In genomic region chr4:31052077-31052677, GRCm38 (mm10) we compare ENCODE assay signal across 15 mouse cellular contexts.
DNase-seq lines count a peak whose midpoint lies in the region; ATAC-seq lines count a peak whose summit lies in the region.
"Had no signal": no experiment of that assay in that cellular context is flagged by ENCODE, and none has a peak within 500 bp of the region (broad histone marks: within the 10 kb centered on the region; RNA-seq: fewer than 3 reads in every experiment).

No protein-coding gene starts in this region.

- 39% methylated on average over 6 of the region's 6 CpGs for WGBS in hindbrain, embryonic 12.5 days
- WGBS in midbrain, embryonic 15.5 days: 22% methylated on average over 6 of the region's 6 CpGs
- 72% methylated on average over 6 of the region's 6 CpGs for WGBS in kidney, embryonic 15.5 days

- no peak overlapping the region for H3K9ac ChIP-seq in hindbrain, embryonic 12.5 days
- no peak overlapping the region for H3K9ac ChIP-seq in midbrain, embryonic 15.5 days
- H3K9ac ChIP-seq in kidney, embryonic 15.5 days: no peak overlapping the region
- H3K9ac ChIP-seq: liver, embryonic 13.5 days had no signal

- DNase-seq in right cerebral cortex, postnatal 10 days (ENCODE audit: low spot score in 2 of 2): peak; percentile 30 to 33
- DNase-seq in right cerebral cortex, adult 2 months (ENCODE audit: low spot score in 2 of 2): no peak
- DNase-seq in left cerebral cortex, postnatal 36 days (ENCODE audit: low spot score in 2 of 2): no peak
- DNase-seq in urinary bladder, postnatal 25 days (ENCODE audit: low spot score): no peak
- DNase-seq: adrenal gland, adult 8-10 months; heart, adult 2 months; liver, embryonic 13.5 days; lung, postnatal 14 days; right cerebral cortex, postnatal 14 days; thymus, postnatal 36 days had no signal

- intact Hi-C loops in left cerebral cortex, postnatal 36 days (cut with DNase I): no loop called here

- H3K4me1 ChIP-seq in hindbrain, embryonic 12.5 days: peaks cover 3% of the 10 kb centered on the region; the same call in 1 of the 2 replicates
- 0 out of 2 replicates have a peak, but pooled peaks cover 11% of the 10 kb centered on the region for H3K4me1 ChIP-seq in midbrain, embryonic 15.5 days
- no peaks in the 10 kb centered on the region for H3K4me1 ChIP-seq in kidney, embryonic 15.5 days
- H3K4me1 ChIP-seq: liver, embryonic 13.5 days had no signal

- no peaks in the 10 kb centered on the region for H3K36me3 ChIP-seq in hindbrain, embryonic 12.5 days
- H3K36me3 ChIP-seq in midbrain, embryonic 15.5 days (replicated peaks): no peaks in the 10 kb centered on the region
- H3K36me3 ChIP-seq in kidney, embryonic 15.5 days: no peaks in the 10 kb centered on the region
- H3K36me3 ChIP-seq: liver, embryonic 13.5 days had no signal

- H3K9me3 ChIP-seq in hindbrain, embryonic 12.5 days (replicated peaks): no peaks in the 10 kb centered on the region
- no peaks in the 10 kb centered on the region for H3K9me3 ChIP-seq in midbrain, embryonic 15.5 days
- no peaks in the 10 kb centered on the region for H3K9me3 ChIP-seq in kidney, embryonic 15.5 days (replicated peaks)
- H3K9me3 ChIP-seq: liver, embryonic 13.5 days had no signal

- H3K27ac ChIP-seq in hindbrain, embryonic 12.5 days: peak overlapping the region; percentile 36
- H3K27ac ChIP-seq in midbrain, embryonic 15.5 days: peak overlapping the region; percentile 19; the same call in 1 of the 2 replicates
- no peak overlapping the region for H3K27ac ChIP-seq in kidney, embryonic 15.5 days
- H3K27ac ChIP-seq: heart, adult 2 months; kidney, postnatal 0 days; liver, embryonic 13.5 days had no signal

- no peak overlapping the region for H3K4me3 ChIP-seq in hindbrain, embryonic 12.5 days
- H3K4me3 ChIP-seq in midbrain, embryonic 15.5 days: no peak overlapping the region
- no peak overlapping the region for H3K4me3 ChIP-seq in kidney, embryonic 15.5 days (replicated peaks)
- H3K4me3 ChIP-seq: heart, adult 2 months; liver, embryonic 13.5 days had no signal

- no peaks in the 10 kb centered on the region for H3K27me3 ChIP-seq in hindbrain, embryonic 12.5 days
- H3K27me3 ChIP-seq in midbrain, embryonic 15.5 days (replicated peaks): no peaks in the 10 kb centered on the region
- no peaks in the 10 kb centered on the region for H3K27me3 ChIP-seq in kidney, embryonic 15.5 days
- H3K27me3 ChIP-seq: liver, embryonic 13.5 days; Patski had no signal

- ATAC-seq in hindbrain, embryonic 12.5 days (ENCODE audit: low FRiP score): peak; percentile 83
- peak; percentile 62 for ATAC-seq in midbrain, embryonic 15.5 days (replicated peaks)
- no peak for ATAC-seq in kidney, embryonic 15.5 days (replicated peaks; ENCODE audit: low FRiP score)
- ATAC-seq: Patski had no signal

- 0 out of 2 replicates have a peak overlapping the region, but pooled peaks have one; percentile 5 for H3K4me2 ChIP-seq in hindbrain, embryonic 12.5 days (replicated peaks)
- H3K4me2 ChIP-seq in midbrain, embryonic 15.5 days: no peak overlapping the region
- no peak overlapping the region for H3K4me2 ChIP-seq in kidney, embryonic 15.5 days
- H3K4me2 ChIP-seq: liver, embryonic 13.5 days had no signal

Comparison
In these comparisons a context has a peak if more than half of its experiments do, and no peak if none do; other contexts are left out.
1. DNase-seq: peak in right cerebral cortex, postnatal 10 days (2 of 2); none in right cerebral cortex, adult 2 months (0 of 2), left cerebral cortex, postnatal 36 days (0 of 2) and urinary bladder, postnatal 25 days (single experiment).